Mouse (Mus musculus) spleen, adult 2 months (tissue): ENCODE measurements around the gene Pold4. TPM values are rescaled to one million over a fixed set of nuclear protein-coding genes. Genes with fewer than 3 reads are reported as not detected.
A peak's percentile ranks its signal among the peaks of the same experiment; 100 is the strongest.
"Not testable (repeated sequence)": the region's sequence is repeated elsewhere in the genome, so short reads cannot be mapped to it uniquely, and the experiment has no call there.

Experiments
- DNase-seq, 2 experiments: peaks; one replicate each; pipeline versions ENCODE4 v3.0.0 to v3.0.0-alpha.2; 2012 to 2021; ENCODE audit warnings: low spot score in 2 of 2, low read depth in 1 of 2
- H3K27ac ChIP-seq: fragments of 200-500 bp; 2 replicates; pipeline ENCODE4 v1.5.1; 2012; ENCODE audit warnings: low read length, inconsistent platforms; ENCODE audit not compliant: insufficient read depth
- H3K27me3 ChIP-seq: fragments of 200-500 bp; 2 replicates; pipeline ENCODE4 v1.6.1; 2012; ENCODE audit warnings: mild to moderate bottlenecking, moderate library complexity, low read length, inconsistent platforms; ENCODE audit not compliant: control insufficient read depth, insufficient read depth
- H3K36me3 ChIP-seq: fragments of 200-500 bp; 2 replicates; pipeline ENCODE4 v1.6.1; 2012; ENCODE audit warnings: mild to moderate bottlenecking, low read length, inconsistent platforms; ENCODE audit not compliant: control insufficient read depth, insufficient read depth
- H3K4me1 ChIP-seq: fragments of 200-500 bp; 2 replicates; pipeline ENCODE4 v1.6.1; 2011; ENCODE audit warnings: inconsistent platforms; ENCODE audit not compliant: control insufficient read depth, insufficient read depth, insufficient read length
- H3K4me3 ChIP-seq: fragments of 200-500 bp; 2 replicates; pipeline ENCODE4 v1.5.1; 2011; ENCODE audit warnings: mild to moderate bottlenecking, inconsistent platforms; ENCODE audit not compliant: insufficient read depth, insufficient read length; ENCODE audit errors: extremely low read depth
- CTCF ChIP-seq: fragments of 200-500 bp; IDR thresholded peaks from 2 replicates; pipeline ENCODE4 v1.5.1; 2011; ENCODE audit warnings: mild to moderate bottlenecking, inconsistent platforms; ENCODE audit not compliant: insufficient read depth, insufficient read length, insufficient replicate concordance; ENCODE audit errors: extremely low read depth
- POLR2A ChIP-seq: fragments of 200-500 bp; IDR thresholded peaks from 2 replicates; pipeline ENCODE4 v1.6.1; 2011; ENCODE audit warnings: low read depth, low read length, inconsistent platforms
- WGBS: fragments of 180-500 bp; shearing (Covaris S2); methylation state at CpG from one replicate; pipeline ENCODE4 v1.1.7; 2018; 5-methylcytosine and 5-hydroxymethylcytosine counted together
- polyA plus RNA-seq: library from polyadenylated mRNA; depleted of rRNA; stranded (reverse); fragments of >200 nt; gene quantifications from 2 replicates; pipeline ENCODE4 v1.2.3, GENCODE M21; 2012

Gene Pold4
- polyA plus RNA-seq, 1 experiment = 233 TPM

DNA sequence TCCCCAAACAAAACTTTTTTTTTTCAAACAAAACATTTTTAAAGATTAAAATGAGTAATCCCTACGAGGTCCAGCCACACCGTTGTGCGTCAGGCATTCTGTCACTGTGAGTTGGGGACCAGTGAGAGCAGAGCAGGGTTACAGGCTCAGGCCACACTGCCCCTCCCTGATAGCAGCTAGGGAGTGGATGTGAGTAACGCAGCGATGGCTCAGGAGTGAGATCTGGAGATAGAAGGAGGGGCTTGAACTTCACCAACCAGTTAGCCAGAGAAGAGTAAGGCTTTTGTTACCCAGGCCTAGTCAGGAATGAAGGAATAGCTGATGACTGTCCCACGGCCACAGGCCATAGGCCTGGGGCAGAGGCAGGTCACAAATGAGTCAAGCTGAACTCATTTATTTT lies 13.1 kb downstream of the Pold4 start:
- DNase-seq = no peak
- Histone ChIP-seq H3K4me1 (no peaks in the 10 kb centered on the region), H3K36me3 (no peaks in the 10 kb centered on the region), H3K27ac (no peak overlapping the region), H3K4me3 (no peak overlapping the region), H3K27me3 (no peaks in the 10 kb centered on the region)
- WGBS = 89% methylated on average over 6 of the region's 6 CpGs
- no peak for TF ChIP-seq CTCF
- TF ChIP-seq POLR2A = no peak

DNA sequence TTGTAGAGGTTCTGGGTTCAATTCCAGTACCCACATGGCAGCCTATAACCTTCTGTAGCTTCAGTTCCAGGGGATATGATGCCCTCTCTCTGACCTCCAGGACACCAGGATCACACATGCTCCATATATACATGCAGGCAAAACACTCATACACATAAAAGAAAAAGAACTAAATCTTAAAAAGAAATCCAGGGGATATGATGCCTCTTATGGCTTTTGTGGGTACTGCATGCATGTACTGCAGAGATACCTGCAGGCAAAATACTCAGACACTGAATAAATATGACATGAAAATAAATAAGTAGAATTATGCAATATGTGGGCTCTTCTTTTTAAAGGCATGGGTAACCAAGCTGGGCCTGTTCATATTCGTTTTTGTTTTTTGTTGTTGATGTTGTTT lies 15.3 kb downstream of the Pold4 start:
- DNase-seq = no peak
- no peaks in the 10 kb centered on the region for H3K4me1 ChIP-seq
- H3K27ac ChIP-seq = no peak overlapping the region
- H3K4me3 ChIP-seq = no peak overlapping the region
- H3K27me3 ChIP-seq = no peaks in the 10 kb centered on the region
- WGBS = 66% methylated on average over 1 of the region's 1 CpGs
- H3K36me3 ChIP-seq = no peaks in the 10 kb centered on the region
- no peak for TF ChIP-seq CTCF
- no peak for TF ChIP-seq POLR2A

DNA sequence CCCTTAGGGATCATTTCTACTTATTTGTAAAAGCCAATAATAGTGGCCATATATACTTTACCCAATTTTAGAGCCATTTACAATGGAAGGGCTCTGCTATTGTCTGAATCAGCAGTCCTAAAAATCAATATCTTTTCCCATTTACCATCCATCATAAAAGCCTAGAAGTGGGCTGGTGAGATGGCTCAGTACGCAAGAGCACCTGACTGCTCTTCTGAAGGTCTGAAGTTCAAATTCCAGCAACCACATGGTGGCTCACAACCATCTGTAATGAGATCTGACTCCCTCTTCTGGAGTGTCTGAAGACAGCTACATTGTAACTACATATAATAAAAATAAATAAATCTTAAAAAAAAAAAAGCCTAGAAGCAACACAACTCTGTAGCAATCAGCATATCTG lies 17.0 kb downstream of the Pold4 start:
- H3K27me3 ChIP-seq, H3K4me3 ChIP-seq, H3K4me1 ChIP-seq, DNase-seq, H3K36me3 ChIP-seq, H3K27ac ChIP-seq: not testable (repeated sequence)
- WGBS = 95% methylated on average over 1 of the region's 1 CpGs

DNA sequence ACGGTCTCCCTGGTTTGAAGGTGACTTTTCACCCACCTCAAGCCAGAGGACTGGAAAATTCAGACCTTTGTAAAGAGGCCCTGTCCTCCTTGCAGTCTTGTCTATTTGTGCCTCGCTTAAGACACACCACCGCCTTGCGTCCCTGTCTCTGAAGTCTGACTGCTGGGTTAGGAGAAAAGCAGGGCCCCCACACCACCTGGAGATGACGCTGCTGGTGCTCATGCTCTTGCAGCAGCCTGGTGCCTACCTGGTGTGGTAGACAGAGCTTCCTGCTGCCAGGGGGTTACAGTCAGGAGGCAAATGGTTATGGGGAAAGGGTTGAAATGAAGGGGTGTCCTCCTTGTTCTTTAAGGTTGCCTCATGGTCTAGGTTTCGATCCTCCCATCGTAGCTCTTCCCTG lies 22.5 kb downstream of the Pold4 start:
- H3K36me3 ChIP-seq = no peaks in the 10 kb centered on the region
- peaks cover 3% of the 10 kb centered on the region; the same call in 1 of the 2 replicates for H3K4me1 ChIP-seq
- H3K4me3 ChIP-seq = no peak overlapping the region
- no peak overlapping the region for H3K27ac ChIP-seq
- WGBS = 92% methylated on average over 7 of the region's 7 CpGs
- DNase-seq = no peak
- H3K27me3 ChIP-seq = no peaks in the 10 kb centered on the region
- no peak for TF ChIP-seq CTCF
- TF ChIP-seq POLR2A = no peak

DNA sequence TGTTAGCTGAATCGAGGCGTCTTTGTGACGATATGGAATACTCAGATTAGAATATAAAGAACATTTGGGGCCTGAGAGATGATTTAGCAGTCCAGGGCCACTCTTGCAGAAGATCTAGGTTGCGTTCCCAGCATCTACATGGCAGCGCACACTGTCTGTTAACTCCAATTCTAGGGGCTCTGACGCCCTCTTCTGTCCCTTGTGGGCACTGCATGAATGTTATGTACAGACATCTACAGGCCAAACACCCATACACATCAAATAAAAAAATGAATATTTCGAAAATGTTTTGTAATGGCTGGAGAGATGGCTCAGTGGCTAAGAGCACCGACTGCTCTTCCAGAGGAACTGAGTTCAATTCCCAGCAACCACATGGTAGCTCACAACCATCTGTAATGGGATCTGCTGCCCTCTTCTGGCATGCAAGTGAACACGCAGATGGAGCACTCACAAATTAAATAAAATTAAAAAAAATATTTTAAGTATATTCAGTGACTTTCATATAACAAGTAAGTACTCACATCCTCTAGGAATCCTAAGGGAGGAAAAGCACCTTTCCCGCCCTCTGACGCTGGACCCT lies 24.0 kb downstream of the Pold4 start:
- TF ChIP-seq POLR2A (no peak), CTCF (no peak)
- 86% methylated on average over 11 of the region's 11 CpGs for WGBS
- peaks cover 3% of the 10 kb centered on the region; the same call in 1 of the 2 replicates for H3K4me1 ChIP-seq
- no peak overlapping the region for H3K27ac ChIP-seq
- H3K36me3 ChIP-seq = no peaks in the 10 kb centered on the region
- no peak overlapping the region for H3K4me3 ChIP-seq
- no peak for DNase-seq
- no peaks in the 10 kb centered on the region for H3K27me3 ChIP-seq

DNA sequence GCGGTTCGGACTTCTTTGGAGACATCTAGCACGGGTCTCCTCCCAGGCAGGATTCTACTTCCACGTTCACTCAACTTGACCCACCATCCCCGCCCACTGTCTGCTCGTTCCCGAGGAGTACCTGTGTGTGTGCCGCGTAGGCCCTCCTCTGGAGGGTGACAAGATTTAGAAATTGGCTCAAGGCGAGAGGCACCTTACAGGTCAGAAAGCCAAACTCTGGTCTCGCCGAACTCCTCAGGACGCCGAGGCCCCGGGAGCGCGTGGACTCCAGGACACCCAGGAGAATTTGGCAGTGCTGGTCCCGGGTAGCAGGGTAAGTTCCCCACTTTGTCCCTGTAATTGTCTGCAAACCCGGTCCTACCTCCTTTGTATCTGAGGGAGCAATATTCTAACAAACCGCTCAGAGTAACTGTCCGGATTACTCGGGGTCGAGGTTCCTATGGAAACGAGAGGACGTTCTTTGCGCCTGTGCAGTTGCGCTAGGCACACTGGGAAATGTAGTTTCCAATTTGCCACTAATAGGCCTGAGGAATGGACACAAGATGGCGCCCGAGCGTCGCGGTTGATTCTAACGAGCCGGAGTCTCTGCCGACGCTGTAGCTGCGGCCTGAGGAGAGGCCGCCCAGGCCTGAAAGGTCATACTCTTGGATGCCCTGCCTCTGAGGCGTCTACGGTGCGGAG lies 25.7 kb downstream of the Pold4 start:
- H3K27ac ChIP-seq = no peak overlapping the region
- H3K4me3 ChIP-seq = peak overlapping the region; percentile 62
- H3K36me3 ChIP-seq = no peaks in the 10 kb centered on the region
- peak; percentile 97 for TF ChIP-seq CTCF
- no peak for TF ChIP-seq POLR2A
- H3K27me3 ChIP-seq = no peaks in the 10 kb centered on the region
- peak; percentile 85 to 89 for DNase-seq
- under 1% methylated on average over 41 of the region's 41 CpGs for WGBS
- peaks cover 4% of the 10 kb centered on the region; the same call in 1 of the 2 replicates for H3K4me1 ChIP-seq

DNA sequence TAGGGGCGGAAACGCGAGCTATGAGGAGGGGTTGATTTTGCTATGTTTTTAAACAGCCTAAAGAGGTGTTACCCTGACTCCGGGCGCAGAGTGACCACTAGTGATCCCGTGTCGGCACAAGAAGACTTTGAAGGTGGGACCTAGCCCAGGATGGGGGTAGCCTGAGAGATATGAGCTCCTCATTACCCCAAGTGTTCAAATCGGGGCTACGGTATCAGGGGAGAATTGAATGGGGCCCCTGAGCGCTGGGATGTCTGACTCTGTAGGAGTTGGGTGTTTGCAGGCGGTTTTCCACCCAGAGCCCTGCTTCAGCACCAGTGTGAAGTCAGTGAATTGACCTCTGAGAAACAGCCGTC lies 26.2 kb downstream of the Pold4 start:
- Histone ChIP-seq H3K27me3 (no peaks in the 10 kb centered on the region), H3K4me1 (peaks cover 5% of the 10 kb centered on the region; the same call in 1 of the 2 replicates), H3K36me3 (no peaks in the 10 kb centered on the region), H3K27ac (no peak overlapping the region), H3K4me3 (no peak overlapping the region)
- TF ChIP-seq CTCF = no peak
- no peak for TF ChIP-seq POLR2A
- 54% methylated on average over 12 of the region's 12 CpGs for WGBS
- no peak for DNase-seq
